Mouse (Mus musculus) embryonic facial prominence, embryonic 15.5 days (tissue): ENCODE results near the gene Sec24a. TPM values are rescaled to one million over a fixed set of nuclear protein-coding genes. Genes with fewer than 3 reads are reported as not detected.
A peak's percentile ranks its signal among the peaks of the same experiment; 100 is the strongest.
"Not testable (repeated sequence)": the region's sequence is repeated elsewhere in the genome, so short reads cannot be mapped to it uniquely, and the experiment has no call there.

Experiments used
- ATAC-seq: fragments of 200-750 bp; cut with Nextera tagmentation; 2 replicates; pipeline ENCODE4 v1.8.0; 2017; ENCODE audit warnings: low read depth, moderate TSS enrichment; ENCODE audit not compliant: insufficient number of reproducible peaks, low FRiP score, low TSS enrichment
- H3K27ac ChIP-seq: fragments of 300-500 bp; sonication (generic); replicated peaks from 2 replicates; pipeline ENCODE4 v1.5.1; 2015; ENCODE audit warnings: mild to moderate bottlenecking, inconsistent platforms
- H3K27me3 ChIP-seq: fragments of 300-500 bp; sonication (generic); 2 replicates; pipeline ENCODE4 v1.6.1; 2015; ENCODE audit warnings: inconsistent platforms
- H3K36me3 ChIP-seq: fragments of 300-500 bp; sonication (generic); 2 replicates; pipeline ENCODE4 v1.6.1; 2015; ENCODE audit warnings: mild to moderate bottlenecking, inconsistent platforms
- H3K4me1 ChIP-seq: fragments of 300-500 bp; sonication (generic); 2 replicates; pipeline ENCODE4 v1.6.1; 2015; ENCODE audit warnings: inconsistent platforms
- H3K4me2 ChIP-seq: fragments of 300-500 bp; sonication (generic); replicated peaks from 2 replicates; pipeline ENCODE4 v1.6.1; 2015; ENCODE audit warnings: mild to moderate bottlenecking, inconsistent platforms
- H3K4me3 ChIP-seq: fragments of 300-500 bp; sonication (generic); replicated peaks from 2 replicates; pipeline ENCODE4 v1.5.1; 2015; ENCODE audit warnings: mild to moderate bottlenecking, inconsistent platforms
- H3K9ac ChIP-seq: fragments of 300-500 bp; sonication (generic); 2 replicates; pipeline ENCODE4 v1.6.1; 2015; ENCODE audit warnings: inconsistent platforms
- H3K9me3 ChIP-seq: fragments of 300-500 bp; sonication (generic); replicated peaks from 2 replicates; pipeline ENCODE4 v1.6.1; 2016; ENCODE audit warnings: inconsistent platforms
- WGBS: fragments of 180-500 bp; shearing (Covaris S2); methylation state at CpG from one replicate; pipeline ENCODE4 v1.1.7; 2015; 5-methylcytosine and 5-hydroxymethylcytosine counted together
- polyA plus RNA-seq: library from polyadenylated mRNA; unstranded; fragments of >200 nt; fragmentation: Nextera tagmentation; extraction: Ambion mirVana; gene quantifications from 2 replicates; pipeline ENCODE4 v1.2.1, GENCODE M21; 2015

Gene Sec24a
- polyA plus RNA-seq, 1 experiment from 2014 or later = 17.4 TPM

DNA sequence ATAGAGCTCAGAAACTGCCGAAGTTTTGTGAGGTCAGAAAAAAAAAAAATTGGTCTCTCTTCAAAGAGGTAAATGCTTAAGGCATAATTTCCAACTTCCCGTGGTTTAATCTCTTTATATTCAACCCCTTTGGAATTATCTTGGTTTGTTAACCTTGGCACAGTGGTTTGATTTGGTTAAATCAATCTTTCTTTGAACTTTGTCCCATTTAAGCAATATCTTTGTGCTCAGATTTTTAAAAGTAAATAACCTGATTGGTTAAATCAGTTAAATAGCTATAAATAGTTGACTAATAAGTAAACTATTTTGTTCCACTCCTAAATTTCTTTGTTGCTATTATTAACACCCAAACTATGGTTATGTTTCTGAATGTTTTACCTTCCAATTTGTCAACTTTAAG lies 4.2 kb downstream of the Sec24a start:
- ATAC-seq = no peak
- peaks cover 4% of the 10 kb centered on the region for H3K27me3 ChIP-seq
- no peak overlapping the region for H3K4me3 ChIP-seq
- H3K27ac ChIP-seq = no peak overlapping the region
- no peaks in the 10 kb centered on the region for H3K9me3 ChIP-seq
- H3K4me2 ChIP-seq = no peak overlapping the region
- H3K9ac ChIP-seq = no peak overlapping the region
- peaks cover 23% of the 10 kb centered on the region for H3K4me1 ChIP-seq
- WGBS = 66% methylated on average over 2 of the region's 2 CpGs
- H3K36me3 ChIP-seq = no peaks in the 10 kb centered on the region

DNA sequence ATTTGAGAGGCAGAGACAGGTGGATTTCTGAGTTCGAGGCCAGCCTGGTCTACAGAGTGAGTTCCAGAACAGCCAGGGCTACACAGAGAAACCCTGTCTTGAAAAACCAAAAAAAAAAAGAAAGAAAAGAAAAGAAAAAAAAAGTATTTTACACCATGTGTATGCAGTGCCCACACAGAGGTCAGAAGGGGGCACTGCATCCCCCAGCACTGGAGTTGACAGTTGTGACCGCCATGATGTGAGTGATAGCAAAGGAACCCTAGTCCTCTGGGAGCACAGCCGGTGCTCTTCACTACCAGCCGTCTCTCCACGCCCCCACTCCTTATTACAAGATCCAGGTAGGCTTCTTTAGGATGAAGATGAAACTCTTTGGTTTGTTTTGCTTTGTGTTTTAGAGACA lies 5.2 kb downstream of the Sec24a start:
- 84% methylated on average over 5 of the region's 5 CpGs for WGBS
- H3K4me1 ChIP-seq = peaks cover 28% of the 10 kb centered on the region
- not testable (repeated sequence) for H3K9me3 ChIP-seq, H3K27me3 ChIP-seq, ATAC-seq, H3K36me3 ChIP-seq, H3K9ac ChIP-seq, H3K4me3 ChIP-seq, H3K4me2 ChIP-seq, H3K27ac ChIP-seq

DNA sequence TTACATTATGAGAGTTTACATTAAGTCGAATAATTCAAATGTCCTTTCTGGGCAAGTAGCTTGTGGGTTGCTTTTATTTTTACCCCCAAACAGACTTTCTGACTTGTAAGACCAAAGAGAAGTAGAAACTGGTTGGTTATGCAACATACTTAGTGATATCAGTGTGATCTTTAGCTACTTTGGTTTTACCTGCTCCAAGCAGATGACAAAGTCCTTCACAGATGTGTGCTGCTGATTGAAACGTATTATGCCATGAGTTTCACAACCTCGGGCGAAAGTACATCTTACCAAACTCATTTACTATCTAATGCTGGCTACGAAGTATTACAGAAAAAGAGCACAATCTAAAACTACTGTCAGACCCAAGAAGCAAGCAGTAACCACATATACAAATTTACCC lies 5.8 kb downstream of the Sec24a start:
- Histone ChIP-seq H3K36me3 (no peaks in the 10 kb centered on the region), H3K9me3 (no peaks in the 10 kb centered on the region), H3K27me3 (peaks cover 4% of the 10 kb centered on the region), H3K27ac (no peak overlapping the region), H3K4me3 (no peak overlapping the region), H3K4me1 (peaks cover 22% of the 10 kb centered on the region), H3K9ac (no peak overlapping the region), H3K4me2 (no peak overlapping the region)
- ATAC-seq = no peak
- WGBS = 77% methylated on average over 5 of the region's 5 CpGs

GRCm38 (mm10) chr11:51757023-51757422 lies 6.4 kb downstream of the Sec24a start:
- Histone ChIP-seq H3K27ac (peak overlapping the region; percentile 79), H3K9ac (peak overlapping the region; percentile 98), H3K4me2 (peak overlapping the region; percentile 72), H3K27me3 (peaks cover 4% of the 10 kb centered on the region), H3K4me1 (peaks cover 22% of the 10 kb centered on the region), H3K4me3 (peak overlapping the region; percentile 98), H3K9me3 (no peaks in the 10 kb centered on the region), H3K36me3 (no peaks in the 10 kb centered on the region)
- no peak for ATAC-seq
- WGBS = 75% methylated on average over 11 of the region's 11 CpGs

DNA sequence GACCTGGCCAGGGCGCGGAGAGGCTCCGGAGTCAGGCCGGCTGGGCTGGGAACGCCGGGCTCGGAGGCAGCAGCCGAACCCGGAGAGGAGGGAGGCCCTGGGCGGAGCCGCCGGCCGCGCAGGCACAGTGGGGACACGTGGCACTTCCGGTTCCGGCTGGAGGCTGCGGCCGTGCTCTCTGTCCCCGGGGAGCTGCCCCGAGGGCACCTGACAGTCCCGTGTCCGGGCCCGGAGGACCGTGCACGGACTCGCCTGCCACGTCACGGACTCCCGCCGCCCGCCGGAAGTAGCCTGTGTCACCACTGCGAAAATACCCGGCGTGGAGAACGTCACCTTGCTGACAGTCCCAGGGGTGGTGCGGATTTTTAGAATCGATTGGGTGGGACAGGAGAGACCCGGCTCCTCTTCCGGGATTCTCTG lies 7.1 kb downstream of the Sec24a start:
- Histone ChIP-seq H3K27ac (peak overlapping the region; percentile 79), H3K9me3 (no peaks in the 10 kb centered on the region), H3K27me3 (no peaks in the 10 kb centered on the region), H3K4me1 (peaks cover 22% of the 10 kb centered on the region), H3K9ac (peak overlapping the region; percentile 98), H3K4me3 (peak overlapping the region; percentile 98), H3K36me3 (no peaks in the 10 kb centered on the region), H3K4me2 (peak overlapping the region; percentile 72)
- peak; percentile 95 for ATAC-seq
- WGBS = under 1% methylated on average over 41 of the region's 41 CpGs

DNA sequence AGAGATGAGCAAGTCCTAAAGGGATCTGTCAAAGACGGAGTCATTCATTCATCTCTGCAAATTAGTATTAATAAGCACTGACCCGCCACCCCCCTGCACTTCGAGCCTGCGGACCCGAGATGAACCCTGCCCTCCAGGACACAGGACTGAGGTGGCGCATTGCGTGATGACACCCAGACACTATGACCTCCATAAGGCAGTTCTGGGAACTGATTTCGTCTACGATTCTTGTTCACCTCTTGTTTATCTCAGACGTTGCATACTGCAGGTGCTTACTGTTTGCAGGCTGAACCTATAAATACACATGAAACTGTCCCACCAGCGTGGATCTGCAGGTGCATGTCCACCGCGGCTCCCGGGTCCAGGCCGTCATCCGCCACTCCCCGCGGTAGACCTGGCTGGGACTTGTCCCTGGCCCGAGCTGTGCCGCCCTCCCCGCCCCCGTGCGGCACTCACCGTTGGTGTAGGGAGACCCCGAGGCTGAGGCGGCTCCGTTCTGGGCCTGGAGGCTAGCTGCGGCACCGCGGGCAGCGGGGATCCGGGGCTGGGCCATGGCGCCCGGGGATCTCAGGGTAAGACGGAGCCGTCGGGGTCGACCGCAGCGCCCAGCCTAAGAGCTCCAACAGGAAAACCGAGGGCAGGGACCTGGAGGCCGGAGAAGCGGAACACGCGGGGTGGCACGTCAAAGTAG lies 7.7 kb downstream of the Sec24a start:
- Histone ChIP-seq H3K4me3 (peak overlapping the region; percentile 98), H3K4me1 (peaks cover 22% of the 10 kb centered on the region), H3K27me3 (no peaks in the 10 kb centered on the region), H3K9me3 (no peaks in the 10 kb centered on the region), H3K27ac (peak overlapping the region; percentile 79), H3K4me2 (peak overlapping the region; percentile 72), H3K36me3 (no peaks in the 10 kb centered on the region), H3K9ac (peak overlapping the region; percentile 98)
- WGBS = under 1% methylated on average over 46 of the region's 46 CpGs
- peak; percentile 74 for ATAC-seq

- ATAC-seq, H3K4me2 ChIP-seq, H3K4me3 ChIP-seq, H3K27ac ChIP-seq, H3K9ac ChIP-seq, H3K27me3 ChIP-seq, H3K9me3 ChIP-seq: not testable (repeated sequence)
- Histone ChIP-seq H3K36me3 (peaks cover 12% of the 10 kb centered on the region; the same call in 1 of the 2 replicates), H3K4me1 (peaks cover 18% of the 10 kb centered on the region)
- WGBS = 80% methylated on average over 6 of the region's 6 CpGs
These were observed 11.7 kb downstream of the Sec24a start for GRCm38 (mm10) chr11:51751623-51752225.

DNA sequence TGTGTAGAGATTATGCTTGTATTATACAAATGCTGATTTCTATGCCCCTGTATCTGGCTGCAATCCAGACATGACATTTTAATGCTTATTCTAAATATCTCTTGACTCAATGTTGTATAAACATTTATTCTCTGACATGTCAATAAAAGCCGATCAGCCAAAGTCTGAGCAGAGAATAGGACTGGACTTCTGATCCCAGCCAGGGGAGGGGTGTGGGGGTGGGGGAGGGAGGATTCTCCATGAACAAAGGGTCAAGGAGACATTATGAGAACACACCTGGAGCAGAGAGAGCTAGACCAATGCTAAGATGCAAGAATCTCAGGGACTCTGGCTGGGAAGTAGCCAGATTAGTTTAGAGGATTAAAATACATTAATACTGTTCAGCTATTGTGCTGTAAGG lies 17.3 kb downstream of the Sec24a start:
- Histone ChIP-seq H3K36me3 (peaks cover 37% of the 10 kb centered on the region), H3K4me1 (no peaks in the 10 kb centered on the region), H3K4me3 (no peak overlapping the region), H3K4me2 (no peak overlapping the region), H3K27ac (no peak overlapping the region), H3K9me3 (no peaks in the 10 kb centered on the region), H3K27me3 (no peaks in the 10 kb centered on the region), H3K9ac (no peak overlapping the region)
- 72% methylated on average over 1 of the region's 1 CpGs for WGBS
- ATAC-seq = no peak

DNA sequence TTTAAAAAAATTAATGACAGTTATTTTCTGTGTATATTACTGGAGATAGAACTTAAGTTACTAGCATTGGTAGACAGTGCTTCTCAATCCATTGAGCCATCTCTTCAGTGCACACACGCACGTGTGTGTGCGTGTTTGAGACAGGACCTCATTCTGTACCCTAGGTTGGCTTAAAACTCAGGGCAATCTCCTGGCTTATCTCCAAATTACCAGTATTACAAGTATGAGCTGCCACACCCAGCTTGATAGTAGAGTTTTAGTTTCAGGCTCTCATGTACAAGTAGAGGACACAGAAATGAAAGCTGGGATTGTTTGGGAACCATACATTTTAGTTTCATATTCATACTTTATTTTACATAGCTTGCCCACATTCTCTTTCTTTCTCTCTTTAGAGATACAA lies 22.7 kb downstream of the Sec24a start:
- Histone ChIP-seq H3K4me1 (no peaks in the 10 kb centered on the region), H3K4me2 (no peak overlapping the region), H3K27ac (no peak overlapping the region), H3K36me3 (peaks cover 46% of the 10 kb centered on the region), H3K9me3 (no peaks in the 10 kb centered on the region), H3K4me3 (no peak overlapping the region), H3K27me3 (no peaks in the 10 kb centered on the region), H3K9ac (no peak overlapping the region)
- 88% methylated on average over 3 of the region's 3 CpGs for WGBS
- no peak for ATAC-seq

DNA sequence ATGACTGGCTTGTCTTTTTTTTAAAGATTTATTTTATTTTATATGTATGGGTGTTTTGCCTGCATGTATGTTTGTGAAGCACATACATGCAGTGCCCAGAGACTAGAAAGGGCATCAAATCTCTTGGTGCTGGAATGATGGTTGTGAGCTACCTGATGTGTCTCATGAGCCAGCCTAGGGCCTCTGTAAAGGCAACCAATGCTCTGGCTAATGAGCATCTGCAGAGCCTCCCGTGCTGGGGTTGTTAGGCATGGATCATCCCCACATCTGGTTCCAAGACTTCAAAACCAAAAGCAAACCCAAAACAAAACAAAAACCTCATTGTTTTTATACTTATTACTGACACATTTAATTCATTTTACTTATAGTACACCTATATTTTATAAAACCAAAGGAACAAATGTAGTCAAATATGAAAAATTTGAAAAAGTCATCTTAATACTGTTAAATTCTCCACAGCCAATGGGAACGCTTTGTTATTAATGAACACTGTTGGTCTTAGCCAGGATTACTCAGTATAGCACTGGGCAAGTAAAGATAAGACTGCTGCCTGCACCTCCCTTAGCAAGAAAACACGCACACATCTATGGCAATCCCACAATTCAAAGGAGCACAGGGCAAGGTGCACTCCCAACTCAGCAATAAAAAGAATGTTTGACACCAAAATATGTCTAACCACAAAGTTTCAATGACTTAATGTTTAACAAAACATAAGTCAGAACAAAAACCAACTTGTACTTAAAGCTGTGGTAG lies 24.6 kb downstream of the Sec24a start:
- H3K4me3 ChIP-seq = no peak overlapping the region
- H3K9me3 ChIP-seq = no peaks in the 10 kb centered on the region
- H3K9ac ChIP-seq = no peak overlapping the region
- H3K27ac ChIP-seq = no peak overlapping the region
- H3K27me3 ChIP-seq = no peaks in the 10 kb centered on the region
- no peaks in the 10 kb centered on the region for H3K4me1 ChIP-seq
- H3K4me2 ChIP-seq = no peak overlapping the region
- 73% methylated on average over 3 of the region's 3 CpGs for WGBS
- ATAC-seq = no peak
- H3K36me3 ChIP-seq = peaks cover 52% of the 10 kb centered on the region

- H3K27me3 ChIP-seq, H3K9ac ChIP-seq, H3K4me2 ChIP-seq, H3K4me1 ChIP-seq, H3K9me3 ChIP-seq, H3K27ac ChIP-seq, ATAC-seq, H3K4me3 ChIP-seq: not testable (repeated sequence)
- WGBS = 96% methylated on average over 13 of the region's 13 CpGs
- H3K36me3 ChIP-seq = peaks cover 51% of the 10 kb centered on the region
These were observed 29.2 kb downstream of the Sec24a start for GRCm38 (mm10) chr11:51734218-51734617.
